Mouse (Mus musculus) Patski (cell line): ENCODE data around the gene Usp32. TPM values are rescaled to one million over a fixed set of nuclear protein-coding genes. Genes with fewer than 3 reads are reported as not detected.

ENCODE experiments used
- ATAC-seq: fragments of 100-300 bp; one replicate; pipeline ENCODE4 v1.8.0; 2021
- CTCF ChIA-PET: fragments of 350-600 bp; sonication (Branson Sonifier 250); formaldehyde crosslinking; loops from one replicate; lab custom pipeline; 2022; ENCODE audit warnings: inconsistent platforms; lab: Charles Lee
- POLR2A ChIA-PET: fragments of 350-600 bp; sonication (Branson Sonifier 250); formaldehyde crosslinking; loops from one replicate; lab custom pipeline; 2022; ENCODE audit warnings: antibody characterized with exemption, inconsistent platforms; lab: Charles Lee
- DNase-seq: peaks from one replicate; pipeline ENCODE4 v3.0.0-alpha.2; 2011; ENCODE audit warnings: low read depth, low spot score
- H3K27me3 ChIP-seq: fragments of 371-371 bp; one replicate; pipeline ENCODE4 v1.5.1; 2021
- CTCF ChIP-seq: fragments of 100-300 bp; IDR thresholded peaks from one replicate; pipeline ENCODE4 v1.5.1; 2021
- in situ Hi-C: fragments of 300-500 bp; cut with MboI; formaldehyde crosslinking; loops from 3 replicates; pipeline ENCODE4 v1.11.1; 2018; ENCODE audit warnings: low pct_unique_long_range_greater_than_20kb, mixed read lengths
- polyA plus RNA-seq: library from polyadenylated mRNA; unstranded; gene quantifications from one replicate; pipeline ENCODE4 v1.2.3, GENCODE M21; 2021

Usp32 gene
- polyA plus RNA-seq, 1 experiment from 2014 or later, result 36.8 TPM

GRCm38 (mm10) chr11:85095116-85095515, 44.8 kb downstream of the Usp32 start:
- POLR2A ChIA-PET, result interaction anchor here (0.6 kb wide), 1 partner anchor 1023 kb away, joined by 3 read pairs; no protein-coding TSS in a partner anchor
- DNase-seq (no peak), ATAC-seq (no peak)
- in situ Hi-C loops, result no loop called here
- no peaks in the 10 kb centered on the region for H3K27me3 ChIP-seq
- TF ChIP-seq CTCF, result no peak
- CTCF ChIA-PET, result interaction anchor here (0.5 to 2.7 kb wide), 4 partner anchors 9 to 30 kb away, joined by 3 to 8 read pairs (median 6); no protein-coding TSS in a partner anchor

- TF ChIP-seq CTCF, result no peak
- POLR2A ChIA-PET, result interaction anchor here (0.6 kb wide), 2 partner anchors 33 to 56 kb away, joined by 3 read pairs; no protein-coding TSS in a partner anchor
Measured at GRCm38 (mm10) chr11:85086253-85086652, 53.7 kb downstream of the Usp32 start.

GRCm38 (mm10) chr11:85067871-85068270, 72.1 kb downstream of the Usp32 start:
- ChIA-PET POLR2A (no interaction called here), CTCF (no interaction called here)
- no peaks in the 10 kb centered on the region for H3K27me3 ChIP-seq
- TF ChIP-seq CTCF, result no peak
- DNase-seq (no peak), ATAC-seq (no peak)
- in situ Hi-C loops, result no loop called here

More at GRCm38 (mm10) chr11:85086253-85086652, 53.7 kb downstream of the Usp32 start:
- no peak for DNase-seq
- ATAC-seq, result no peak
- in situ Hi-C loops, result no loop called here
- CTCF ChIA-PET, result interaction anchor here (0.7 kb wide), 1 partner anchor 978 kb away, joined by 3 read pairs; no protein-coding TSS in a partner anchor
- H3K27me3 ChIP-seq, result no peaks in the 10 kb centered on the region

- DNase-seq (no peak), ATAC-seq (no peak)
- in situ Hi-C loops, result no loop called here
- ChIA-PET POLR2A (no interaction called here), CTCF (interaction anchor here (0.9 kb wide), 1 partner anchor 9 kb away, joined by 4 read pairs; no protein-coding TSS in a partner anchor)
- no peaks in the 10 kb centered on the region for H3K27me3 ChIP-seq
- TF ChIP-seq CTCF, result no peak
Measured at GRCm38 (mm10) chr11:85058562-85058961, 81.4 kb downstream of the Usp32 start.

GRCm38 (mm10) chr11:85057544-85057943, 82.4 kb downstream of the Usp32 start:
- DNase-seq (no peak), ATAC-seq (no peak)
- ChIA-PET POLR2A (no interaction called here), CTCF (no interaction called here)
- in situ Hi-C loops, result no loop called here
- TF ChIP-seq CTCF, result no peak
- H3K27me3 ChIP-seq, result no peaks in the 10 kb centered on the region

GRCm38 (mm10) chr11:85056901-85057300, 83.1 kb downstream of the Usp32 start:
- no peaks in the 10 kb centered on the region for H3K27me3 ChIP-seq
- ChIA-PET POLR2A (interaction anchor here (0.9 kb wide), 1 partner anchor 14 kb away, joined by 4 read pairs; no protein-coding TSS in a partner anchor), CTCF (no interaction called here)
- in situ Hi-C loops, result no loop called here
- ATAC-seq, result no peak
- no peak for TF ChIP-seq CTCF
- no peak for DNase-seq

- no peak for TF ChIP-seq CTCF
- CTCF ChIA-PET, result no interaction called here
- POLR2A ChIA-PET, result no interaction called here
- H3K27me3 ChIP-seq, result no peaks in the 10 kb centered on the region
- ATAC-seq, result no peak
- in situ Hi-C loops, result no loop called here
- DNase-seq, result no peak
Measured at GRCm38 (mm10) chr11:85055561-85055960, 84.4 kb downstream of the Usp32 start.

GRCm38 (mm10) chr11:85039256-85039655, 100.7 kb downstream of the Usp32 start:
- DNase-seq (no peak), ATAC-seq (no peak)
- in situ Hi-C loops, result no loop called here
- ChIA-PET CTCF (no interaction called here), POLR2A (no interaction called here)
- TF ChIP-seq CTCF, result no peak
- no peaks in the 10 kb centered on the region for H3K27me3 ChIP-seq

- in situ Hi-C loops, result no loop called here
- H3K27me3 ChIP-seq, result no peaks in the 10 kb centered on the region
- ChIA-PET CTCF (no interaction called here), POLR2A (no interaction called here)
- peak; percentile 34 for TF ChIP-seq CTCF
- DNase-seq (no peak), ATAC-seq (no peak)
Measured at GRCm38 (mm10) chr11:85013121-85013520, 126.8 kb downstream of the Usp32 start.

- no peak for TF ChIP-seq CTCF
- ATAC-seq (no peak), DNase-seq (no peak)
- in situ Hi-C loops, result no loop called here
- no peaks in the 10 kb centered on the region for H3K27me3 ChIP-seq
- ChIA-PET POLR2A (no interaction called here), CTCF (no interaction called here)
Measured at GRCm38 (mm10) chr11:85003566-85003965, 136.4 kb downstream of the Usp32 start.

- no peaks in the 10 kb centered on the region for H3K27me3 ChIP-seq
- POLR2A ChIA-PET, result no interaction called here
- no peak for DNase-seq
- ATAC-seq, result no peak
- in situ Hi-C loops, result no loop called here
- peak; percentile 56 for TF ChIP-seq CTCF
- CTCF ChIA-PET, result interaction anchor here (0.8 to 1.5 kb wide), 4 partner anchors 10 to 177 kb away, joined by 3 to 5 read pairs (median 4); no protein-coding TSS in a partner anchor
Measured at GRCm38 (mm10) chr11:84995241-84995640, 144.7 kb downstream of the Usp32 start.

- ChIA-PET POLR2A (no interaction called here), CTCF (interaction anchor here (1.0 to 2.0 kb wide), 6 partner anchors 10 to 126 kb away, joined by 3 to 7 read pairs (median 4); no protein-coding TSS in a partner anchor)
- no peaks in the 10 kb centered on the region for H3K27me3 ChIP-seq
- peak; percentile 58 for TF ChIP-seq CTCF
- in situ Hi-C loops, result no loop called here
- no peak for ATAC-seq
- DNase-seq, result no peak
Measured at GRCm38 (mm10) chr11:84992996-84993395, 147.0 kb downstream of the Usp32 start.
